In genomic region chr4:138033871-138034270, GRCm38 (mm10) we compare ENCODE assay signal across 19 mouse cellular contexts. TPM values are rescaled to one million over a fixed set of nuclear protein-coding genes. Genes with fewer than 3 reads are reported as not detected.
DNase-seq lines count a peak whose midpoint lies in the region; ATAC-seq and TF ChIP-seq lines count a peak whose summit lies in the region.
"Had no signal": no experiment of that assay in that cellular context is flagged by ENCODE, and none has a peak within 500 bp of the region (broad histone marks: within the 10 kb centered on the region; RNA-seq: fewer than 3 reads in every experiment).

No protein-coding gene starts in this region.

- peak overlapping the region; percentile 90 for H3K27ac ChIP-seq in gastrocnemius, adult 2 months
- H3K27ac ChIP-seq in liver, embryonic 14.5 days: no peak overlapping the region
- H3K27ac ChIP-seq in liver, embryonic 12.5 days: no peak overlapping the region
- no peak overlapping the region for H3K27ac ChIP-seq in stomach, postnatal 0 days (replicated peaks)
- H3K27ac ChIP-seq: hindbrain, embryonic 15.5 days; liver, embryonic 13.5 days; neural tube, embryonic 15.5 days had no signal

- H3K27me3 ChIP-seq in liver, embryonic 14.5 days (ENCODE audit: control insufficient read depth, insufficient read depth, low read length): no peaks in the 10 kb centered on the region
- H3K27me3 ChIP-seq in liver, embryonic 12.5 days (replicated peaks): no peaks in the 10 kb centered on the region
- no peaks in the 10 kb centered on the region for H3K27me3 ChIP-seq in stomach, postnatal 0 days (ENCODE audit: control insufficient read depth, insufficient read depth, low read length)
- H3K27me3 ChIP-seq: hindbrain, embryonic 15.5 days; liver, embryonic 13.5 days; neural tube, embryonic 15.5 days had no signal

- no peak overlapping the region for H3K4me3 ChIP-seq in gastrocnemius, adult 2 months
- H3K4me3 ChIP-seq in liver, embryonic 14.5 days (ENCODE audit: insufficient read depth in 1 of 2, low read depth in 2 of 2, low read length in 2 of 2): no peak overlapping the region
- H3K4me3 ChIP-seq in liver, embryonic 12.5 days: no peak overlapping the region
- no peak overlapping the region for H3K4me3 ChIP-seq in stomach, postnatal 0 days (ENCODE audit: low read depth, low read length)
- H3K4me3 ChIP-seq: erythroblast, embryonic 14.5 days; hindbrain, embryonic 15.5 days; liver, embryonic 13.5 days; neural tube, embryonic 15.5 days had no signal

- no peak for TF ChIP-seq EP300 in liver, embryonic 14.5 days (IDR thresholded peaks at IDR 0.05; ENCODE audit: low read depth)
- no peak for TF ChIP-seq EP300 in stomach, postnatal 0 days (optimal IDR thresholded peaks at IDR 0.05)

- H3K9me3 ChIP-seq in liver, embryonic 14.5 days (ENCODE audit: control insufficient read depth, low read length): no peaks in the 10 kb centered on the region
- no peaks in the 10 kb centered on the region; the same call in 1 of the 2 replicates for H3K9me3 ChIP-seq in liver, embryonic 12.5 days (replicated peaks)
- no peaks in the 10 kb centered on the region for H3K9me3 ChIP-seq in stomach, postnatal 0 days (ENCODE audit: control insufficient read depth, low read length)
- H3K9me3 ChIP-seq: G1E; hindbrain, embryonic 15.5 days; liver, embryonic 13.5 days; neural tube, embryonic 15.5 days had no signal

- 61% methylated on average over 4 of the region's 4 CpGs for WGBS in liver, embryonic 14.5 days (ENCODE audit: insufficient replicate concordance)
- WGBS in liver, embryonic 12.5 days (ENCODE audit: insufficient replicate concordance): 73% methylated on average over 4 of the region's 4 CpGs
- 83% methylated on average over 4 of the region's 4 CpGs for WGBS in stomach, postnatal 0 days

- H3K36me3 ChIP-seq in liver, embryonic 14.5 days (replicated peaks; ENCODE audit: control insufficient read depth, insufficient read depth, low read depth): no peaks in the 10 kb centered on the region
- H3K36me3 ChIP-seq in liver, embryonic 12.5 days: peaks cover 60% of the 10 kb centered on the region
- H3K36me3 ChIP-seq in stomach, postnatal 0 days (ENCODE audit: control insufficient read depth, insufficient read depth, low read length): 0 out of 2 replicates have a peak, but pooled peaks cover 5% of the 10 kb centered on the region

- no peak for DNase-seq in gastrocnemius, adult 2 months
- no peak for DNase-seq in gastrocnemius, adult 8-10 months (ENCODE audit: low spot score in 2 of 2)
- DNase-seq in liver, embryonic 14.5 days (ENCODE audit: low read depth in 3 of 3, low spot score in 3 of 3): no peak
- peak; percentile 38 for DNase-seq in thymus, postnatal 4 days
- DNase-seq in thymus, adult 18-20 months: no peak
- peak; percentile 28 for DNase-seq in stomach, postnatal 0 days (ENCODE audit: low spot score)
- DNase-seq in cerebellum, postnatal 36 days: no peak
- DNase-seq: adrenal gland, postnatal 14 days; cerebellum, adult 9-11 months; gastrocnemius, postnatal 14 days; heart, postnatal 14 days; layer of hippocampus, adult 9-11 months; liver, embryonic 13.5 days had no signal

- intact Hi-C loops in gastrocnemius, adult 2 months (cut with DNase I): no loop called here

- H3K4me1 ChIP-seq in liver, embryonic 14.5 days (replicated peaks; ENCODE audit: control insufficient read depth in 2 of 2, insufficient read depth in 2 of 2, low read length in 1 of 2): peaks cover 0 to 4% of the 10 kb centered on the region in 2 experiments; a peak in 1 of 4 replicates
- H3K4me1 ChIP-seq in liver, embryonic 12.5 days: peaks cover 5% of the 10 kb centered on the region; the same call in 1 of the 2 replicates
- H3K4me1 ChIP-seq in stomach, postnatal 0 days (replicated peaks; ENCODE audit: control insufficient read depth, insufficient read depth): no peaks in the 10 kb centered on the region

- H3K9ac ChIP-seq in liver, embryonic 14.5 days (replicated peaks): no peak overlapping the region
- no peak overlapping the region for H3K9ac ChIP-seq in liver, embryonic 12.5 days
- no peak overlapping the region for H3K9ac ChIP-seq in stomach, postnatal 0 days (ENCODE audit: low read length)
- H3K9ac ChIP-seq: hindbrain, embryonic 15.5 days; liver, embryonic 13.5 days; neural tube, embryonic 15.5 days had no signal

- H3K4me2 ChIP-seq in liver, embryonic 14.5 days (ENCODE audit: low read depth): no peak overlapping the region
- H3K4me2 ChIP-seq in liver, embryonic 12.5 days: no peak overlapping the region
- H3K4me2 ChIP-seq in stomach, postnatal 0 days (replicated peaks; ENCODE audit: low read depth): no peak overlapping the region
- H3K4me2 ChIP-seq: hindbrain, embryonic 15.5 days; liver, embryonic 13.5 days; neural tube, embryonic 15.5 days had no signal

- no peak for ATAC-seq in liver, embryonic 14.5 days (ENCODE audit: insufficient read depth)
- no peak for ATAC-seq in liver, embryonic 12.5 days
- ATAC-seq in stomach, postnatal 0 days (ENCODE audit: low FRiP score, low TSS enrichment): no peak
- ATAC-seq: forebrain, embryonic 16.5 days had no signal

- no peak for TF ChIP-seq CTCF in gastrocnemius, adult 2 months (IDR thresholded peaks at IDR 0.05)
- peak; percentile 43 for TF ChIP-seq CTCF in liver, embryonic 14.5 days (IDR thresholded peaks at IDR 0.05; ENCODE audit: low read depth)
- TF ChIP-seq CTCF in stomach, postnatal 0 days (IDR thresholded peaks at IDR 0.05; ENCODE audit: low read depth): peak; percentile 56

RNA-seq across cellular contexts. Expression of gene Eif4g3, which starts 41.0 kb away (rescaled TPM):
- total RNA-seq in gastrocnemius, adult 2 months (2021): 100 to 1,000 TPM; 108 to 145 TPM
- total RNA-seq in gastrocnemius, adult 8-10 months (2022): 100 to 1,000 TPM; 115 to 144 (median 123) TPM
- 9.2 and 15.6 TPM in 2 replicates for polyA plus RNA-seq in liver, embryonic 14.5 days (2012; rRNA removed)
- 5.2 and 5.6 TPM in 2 replicates for polyA plus RNA-seq in liver, embryonic 14.5 days (2014; fragmentation: Nextera tagmentation; extraction: Ambion mirVana)
- 15.2 and 15.8 TPM in 2 replicates for polyA plus RNA-seq in liver, embryonic 12.5 days (2016; fragmentation: Nextera tagmentation; extraction: Ambion mirVana)
- polyA plus RNA-seq in stomach, postnatal 0 days (2015; fragmentation: Nextera tagmentation; extraction: Ambion mirVana): 11.4 and 11.9 TPM in 2 replicates

Comparison
In these comparisons a context has a peak if more than half of its experiments do, and no peak if none do; other contexts are left out.
1. DNase-seq: peak in thymus, postnatal 4 days (single experiment) and stomach, postnatal 0 days (single experiment); none in gastrocnemius, adult 2 months (single experiment), gastrocnemius, adult 8-10 months (0 of 2), liver, embryonic 14.5 days (0 of 3), thymus, adult 18-20 months (0 of 2) and cerebellum, postnatal 36 days (0 of 2).